Comparison of ENCODE assay signal across 8 mouse cellular contexts in genomic region chr3:37313371-37313770, GRCm38 (mm10). TPM values are rescaled to one million over a fixed set of nuclear protein-coding genes. Genes with fewer than 3 reads are reported as not detected.
A peak's percentile ranks its signal among the peaks of the same experiment; 100 is the strongest.
DNase-seq lines count a peak whose midpoint lies in the region; ATAC-seq and TF ChIP-seq lines count a peak whose summit lies in the region.

No protein-coding gene starts in this region.

- H3K27me3 ChIP-seq in CH12.LX (replicated peaks): no peaks in the 10 kb centered on the region
- no peaks in the 10 kb centered on the region for H3K27me3 ChIP-seq in heart, embryonic 12.5 days (replicated peaks)
- H3K27me3 ChIP-seq in liver, embryonic 13.5 days: no peaks in the 10 kb centered on the region
- no peaks in the 10 kb centered on the region for H3K27me3 ChIP-seq in splenic B cell, adult 2 months (ENCODE audit: control insufficient read depth, insufficient read depth, low read length, poor library complexity, severe bottlenecking)

- H3K27ac ChIP-seq in CH12.LX (ENCODE audit: insufficient read depth, low read depth): peak overlapping the region; percentile 87
- H3K27ac ChIP-seq in heart, embryonic 12.5 days (ENCODE audit: poor library complexity, severe bottlenecking): no peak overlapping the region
- H3K27ac ChIP-seq in liver, embryonic 13.5 days: peak overlapping the region; percentile 48; the same call in 1 of the 2 replicates

- H3K4me1 ChIP-seq in CH12.LX (ENCODE audit: control insufficient read depth in 1 of 2, insufficient read depth in 2 of 2): peaks cover 2 to 30% of the 10 kb centered on the region in 2 experiments; a peak in 2 of 4 replicates
- peaks cover 9% of the 10 kb centered on the region; the same call in 1 of the 2 replicates for H3K4me1 ChIP-seq in heart, embryonic 12.5 days (replicated peaks)
- peaks cover 25% of the 10 kb centered on the region for H3K4me1 ChIP-seq in liver, embryonic 13.5 days (replicated peaks)

- peak overlapping the region; percentile 98 for H3K4me2 ChIP-seq in CH12.LX (ENCODE audit: insufficient read depth, low read depth, poor library complexity, severe bottlenecking)
- peak overlapping the region; percentile 93 for H3K4me2 ChIP-seq in heart, embryonic 12.5 days
- H3K4me2 ChIP-seq in liver, embryonic 13.5 days: peak overlapping the region; percentile 90

- in situ Hi-C loops in CH12.LX (cut with MboI; ENCODE audit: low pct_ligation_motif_present, low pct_unique_long_range_greater_than_20kb, low sequenced_read_pairs): no loop called here

- no peaks in the 10 kb centered on the region for H3K36me3 ChIP-seq in CH12.LX (replicated peaks in 1 of 2; ENCODE audit: control insufficient read depth in 1 of 2, insufficient read depth in 1 of 2, low read length in 1 of 2)
- H3K36me3 ChIP-seq in heart, embryonic 12.5 days: no peaks in the 10 kb centered on the region
- H3K36me3 ChIP-seq in liver, embryonic 13.5 days: no peaks in the 10 kb centered on the region
- H3K36me3 ChIP-seq in splenic B cell, adult 2 months (ENCODE audit: control insufficient read depth, insufficient read depth, low read length, poor library complexity, severe bottlenecking): no peaks in the 10 kb centered on the region

- ATAC-seq in heart, embryonic 12.5 days (ENCODE audit: insufficient number of reproducible peaks, low FRiP score): no peak
- no peak for ATAC-seq in liver, embryonic 13.5 days (ENCODE audit: low read depth)

- peak; percentile 95 for TF ChIP-seq EP300 in CH12.LX (IDR thresholded peaks at IDR 0.05; ENCODE audit: low read length)

- no peaks in the 10 kb centered on the region for H3K79me2 ChIP-seq in CH12.LX (replicated peaks; ENCODE audit: control insufficient read depth, extremely low read depth, insufficient read depth, poor library complexity, severe bottlenecking)

- H3K9ac ChIP-seq in CH12.LX (ENCODE audit: insufficient read depth, low read depth): peak overlapping the region; percentile 71; the same call in 1 of the 2 replicates
- H3K9ac ChIP-seq in heart, embryonic 12.5 days: peak overlapping the region; percentile 51; the same call in 1 of the 2 replicates
- H3K9ac ChIP-seq in liver, embryonic 13.5 days: peak overlapping the region; percentile 85; the same call in 1 of the 2 replicates

- DNase-seq in left cerebral cortex, adult 11 months (ENCODE audit: low spot score): peak; percentile 34
- DNase-seq in left cerebral cortex, postnatal 10 days (ENCODE audit: extremely low spot score in 1 of 2, low spot score in 2 of 2): no peak
- DNase-seq in CH12.LX (ENCODE audit: extremely low read depth): peak; percentile 87
- peak; percentile 39 for DNase-seq in adrenal gland, postnatal 14 days
- no peak for DNase-seq in liver, embryonic 13.5 days
- peak; percentile 51 for DNase-seq in splenic B cell, adult 2 months (ENCODE audit: low read depth, low spot score)
- no peak for DNase-seq in layer of hippocampus, adult 8-10 months (ENCODE audit: low spot score in 2 of 2)

- H3K9me3 ChIP-seq in CH12.LX (replicated peaks; ENCODE audit: low read length): no peaks in the 10 kb centered on the region
- H3K9me3 ChIP-seq in heart, embryonic 12.5 days (replicated peaks): no peaks in the 10 kb centered on the region; the same call in 1 of the 2 replicates
- no peaks in the 10 kb centered on the region for H3K9me3 ChIP-seq in liver, embryonic 13.5 days (replicated peaks)

- WGBS in heart, embryonic 12.5 days: 26% methylated on average over 1 of the region's 1 CpGs
- 17% methylated on average over 1 of the region's 1 CpGs for WGBS in liver, embryonic 13.5 days (ENCODE audit: insufficient replicate concordance)

- no peak for TF ChIP-seq CTCF in CH12.LX (conservative IDR thresholded peaks at IDR 0.05 in 1 of 2, IDR thresholded peaks at IDR 0.05 in 1 of 2; ENCODE audit: low read depth in 2 of 2, low read length in 2 of 2)

- intact Hi-C loops in left cerebral cortex, postnatal 10 days (cut with DNase I): loop anchor here (5.0 kb wide), 1 partner anchor 104 kb away; the partner anchor contains the start of gene Spata5

- dilution Hi-C loops in CH12.LX (cut with MboI; ENCODE audit: extremely low pct_ligation_motif_present, extremely low pct_unique_long_range_greater_than_20kb, low sequenced_read_pairs): no loop called here

- TF ChIP-seq RAD21 in CH12.LX (IDR thresholded peaks at IDR 0.05; ENCODE audit: low read depth, low read length): no peak

- no peak for TF ChIP-seq POLR2A in CH12.LX (IDR thresholded peaks at IDR 0.05; ENCODE audit: low read depth, low read length)

- peak overlapping the region; percentile 48 to 89 (median 80) for H3K4me3 ChIP-seq in CH12.LX (replicated peaks in 1 of 3; ENCODE audit: low read depth in 2 of 3, low read length in 2 of 3, poor library complexity in 1 of 3)
- H3K4me3 ChIP-seq in heart, embryonic 12.5 days: peak overlapping the region; percentile 90
- peak overlapping the region; percentile 80 for H3K4me3 ChIP-seq in liver, embryonic 13.5 days (replicated peaks)

TF ChIP-seq in CH12.LX, 34 proteins besides CTCF, POLR2A, EP300 and RAD21 (continues in another document):
- TF ChIP-seq SIN3A (IDR thresholded peaks at IDR 0.05; ENCODE audit: low read length) (peak; percentile 69), CHD1 (IDR thresholded peaks at IDR 0.05; ENCODE audit: low read depth, low read length) (no peak), TCF12 (IDR thresholded peaks at IDR 0.05; ENCODE audit: low read depth, low read length) (peak; percentile 32; the same call in 1 of the 2 replicates), RCOR1 (conservative IDR thresholded peaks at IDR 0.05; ENCODE audit: low read depth, low read length) (peak; percentile 79; the same call in 1 of the 2 replicates), ELF1 (IDR thresholded peaks at IDR 0.05; ENCODE audit: low read depth, low read length) (no peak), KAT2A (IDR thresholded peaks at IDR 0.05; ENCODE audit: insufficient replicate concordance, low read length) (no peak), MEF2A (IDR thresholded peaks at IDR 0.05; ENCODE audit: borderline replicate concordance, low read depth, low read length) (peak; percentile 79; the same call in 1 of the 2 replicates), TBP (conservative IDR thresholded peaks at IDR 0.05; ENCODE audit: low read depth, low read length) (no peak), E2F4 (IDR thresholded peaks at IDR 0.05; ENCODE audit: insufficient replicate concordance, low read depth, low read length) (no peak), CHD2 (IDR thresholded peaks at IDR 0.05; ENCODE audit: low read length) (peak; percentile 54; the same call in 1 of the 2 replicates), ZMIZ1 (IDR thresholded peaks at IDR 0.05; ENCODE audit: low read depth, low read length) (no peak), USF2 (conservative IDR thresholded peaks at IDR 0.05; ENCODE audit: low read depth, low read length) (no peak), UBTF (IDR thresholded peaks at IDR 0.05; ENCODE audit: low read depth, low read length) (no peak), IRF4 (IDR thresholded peaks at IDR 0.05; ENCODE audit: low read depth, low read length) (peak; percentile 98), GABPA (IDR thresholded peaks at IDR 0.05; ENCODE audit: insufficient replicate concordance, low read depth, low read length) (no peak), JUN (IDR thresholded peaks at IDR 0.05; ENCODE audit: insufficient read depth, low read depth, low read length) (peak; percentile 90), ETS1 (conservative IDR thresholded peaks at IDR 0.05; ENCODE audit: low read depth, low read length) (peak; percentile 90), HCFC1 (IDR thresholded peaks at IDR 0.05; ENCODE audit: low read depth, low read length) (no peak), MAX (IDR thresholded peaks at IDR 0.05; ENCODE audit: low read length) (peak; percentile 59; the same call in 1 of the 2 replicates), SMC3 (IDR thresholded peaks at IDR 0.05; ENCODE audit: low read depth, low read length) (no peak), USF1 (IDR thresholded peaks at IDR 0.05; ENCODE audit: low read depth, low read length) (no peak), MXI1 (IDR thresholded peaks at IDR 0.05; ENCODE audit: low read depth, low read length) (no peak; the same call in 1 of the 2 replicates), MYC (IDR thresholded peaks at IDR 0.05; ENCODE audit: low read depth, low read length) (peak; percentile 84), MAFK (IDR thresholded peaks at IDR 0.05; ENCODE audit: insufficient replicate concordance, low read length) (peak; percentile 78; the same call in 1 of the 2 replicates), NELFE (IDR thresholded peaks at IDR 0.05; ENCODE audit: low read depth, low read length) (no peak)

RNA-seq across cellular contexts. Expression of gene Cetn4, which starts 0.9 kb away (rescaled TPM):
- total RNA-seq in left cerebral cortex, postnatal 10 days (2021): 1 to 10 TPM; 4.1 to 4.8 TPM
- total RNA-seq in CH12.LX (2012; rRNA removed) (0.46 and 0.89 TPM in 2 replicates), CH12.LX (2014; rRNA removed) (2.2 and 2.9 TPM in 2 replicates)
- polyA plus RNA-seq in CH12.LX (2012; ENCODE audit: insufficient read length, low read depth): 1.4 and 2.6 TPM in 2 replicates
- 2.9 and 3.0 TPM in 2 replicates for total RNA-seq in adrenal gland, postnatal 14 days (2021)
- polyA plus RNA-seq in heart, embryonic 12.5 days (2016; fragmentation: Nextera tagmentation; extraction: Ambion mirVana): 0.95 and 2.1 TPM in 2 replicates
- 2.1 and 3.0 TPM in 2 replicates for polyA plus RNA-seq in liver, embryonic 13.5 days (2015; fragmentation: Nextera tagmentation; extraction: Ambion mirVana)
- total RNA-seq in layer of hippocampus, adult 8-10 months (2022): 10 to 100 TPM in 3 of 4 experiments, 1 to 10 TPM in 1; 8.8 to 17.9 (median 14.4) TPM

RNA-seq across cellular contexts. Expression of gene Bbs12, which starts 1.0 kb away (rescaled TPM):
- total RNA-seq in left cerebral cortex, postnatal 10 days (2021): 1 to 10 TPM; 4.0 to 4.5 TPM
- total RNA-seq in CH12.LX (2012; rRNA removed) (3.2 and 4.1 TPM in 2 replicates), CH12.LX (2014; rRNA removed) (8.3 and 8.8 TPM in 2 replicates)
- 3.3 and 4.0 TPM in 2 replicates for polyA plus RNA-seq in CH12.LX (2012; ENCODE audit: insufficient read length, low read depth)
- 3.4 and 4.0 TPM in 2 replicates for total RNA-seq in adrenal gland, postnatal 14 days (2021)
- polyA plus RNA-seq in heart, embryonic 12.5 days (2016; fragmentation: Nextera tagmentation; extraction: Ambion mirVana): 3.9 and 5.4 TPM in 2 replicates
- polyA plus RNA-seq in liver, embryonic 13.5 days (2015; fragmentation: Nextera tagmentation; extraction: Ambion mirVana): 4.0 and 5.1 TPM in 2 replicates
- total RNA-seq in layer of hippocampus, adult 8-10 months (2022): 1 to 10 TPM; 5.2 to 6.5 (median 6.3) TPM

RNA-seq across cellular contexts. Expression of gene Fgf2, which starts 34.8 kb away (rescaled TPM):
- 1 to 10 TPM; 1.9 to 4.4 TPM for total RNA-seq in left cerebral cortex, postnatal 10 days (2021)
- total RNA-seq in CH12.LX (2012; rRNA removed) (0.25 and 0.38 TPM in 2 replicates), CH12.LX (2014; rRNA removed) (not detected in 2 replicates)
- 0.60 and 0.70 TPM in 2 replicates for polyA plus RNA-seq in CH12.LX (2012; ENCODE audit: insufficient read length, low read depth)
- 2.9 and 3.4 TPM in 2 replicates for total RNA-seq in adrenal gland, postnatal 14 days (2021)
- polyA plus RNA-seq in heart, embryonic 12.5 days (2016; fragmentation: Nextera tagmentation; extraction: Ambion mirVana): 2.3 and 3.1 TPM in 2 replicates
- 0.10 and 0.13 TPM in 2 replicates for polyA plus RNA-seq in liver, embryonic 13.5 days (2015; fragmentation: Nextera tagmentation; extraction: Ambion mirVana)
- total RNA-seq in layer of hippocampus, adult 8-10 months (2022): 10 to 100 TPM in 2 of 4 experiments, 1 to 10 TPM in 2; 9.0 to 14.2 (median 10.9) TPM

Comparison
In these comparisons a context has a peak if more than half of its experiments do, and no peak if none do; other contexts are left out.
1. DNase-seq: peak in left cerebral cortex, adult 11 months (single experiment), CH12.LX (single experiment), adrenal gland, postnatal 14 days (single experiment) and splenic B cell, adult 2 months (single experiment); none in left cerebral cortex, postnatal 10 days (0 of 2), liver, embryonic 13.5 days (single experiment) and layer of hippocampus, adult 8-10 months (0 of 2).
2. Peak in every context shown above with its lines, with median percentiles within 50 percentile points of each other: H3K4me2 ChIP-seq, H3K4me3 ChIP-seq and H3K9ac ChIP-seq.